Mouse (Mus musculus) intestine, embryonic 14.5 days (tissue): ENCODE results near the gene Nos1ap. TPM values are rescaled to one million over a fixed set of nuclear protein-coding genes. Genes with fewer than 3 reads are reported as not detected.

Experiments
- ATAC-seq: fragments of 200-750 bp; cut with Nextera tagmentation; replicated peaks from 2 replicates; pipeline ENCODE4 v1.8.0; 2017; ENCODE audit warnings: low read depth, moderate number of reproducible peaks, moderate TSS enrichment, moderate library complexity; ENCODE audit not compliant: low FRiP score, low TSS enrichment
- DNase-seq: peaks from one replicate; pipeline ENCODE4 v3.0.0-alpha.2; 2018; ENCODE audit warnings: low spot score
- H3K27ac ChIP-seq: fragments of 300-500 bp; sonication (generic); 2 replicates; pipeline ENCODE4 v1.5.1; 2014; ENCODE audit warnings: low read depth, mild to moderate bottlenecking, control low read depth
- H3K27me3 ChIP-seq: fragments of 300-500 bp; sonication (generic); replicated peaks from 2 replicates; pipeline ENCODE4 v1.6.1; 2014; ENCODE audit warnings: low read length, control low read depth; ENCODE audit not compliant: control insufficient read depth, insufficient read depth
- H3K36me3 ChIP-seq: fragments of 300-500 bp; sonication (generic); 2 replicates; pipeline ENCODE4 v1.6.1; 2014; ENCODE audit warnings: low read length, control low read depth; ENCODE audit not compliant: control insufficient read depth, insufficient read depth
- H3K4me1 ChIP-seq: fragments of 300-500 bp; sonication (generic); replicated peaks from 2 replicates; pipeline ENCODE4 v1.6.1; 2014; ENCODE audit warnings: low read length, control low read depth, mixed read lengths; ENCODE audit not compliant: control insufficient read depth, insufficient read depth
- H3K4me2 ChIP-seq: fragments of 300-500 bp; sonication (generic); 2 replicates; pipeline ENCODE4 v1.6.1; 2014; ENCODE audit warnings: low read length
- H3K4me3 ChIP-seq: fragments of 300-500 bp; sonication (generic); 2 replicates; pipeline ENCODE4 v1.5.1; 2014; ENCODE audit warnings: low read depth, low read length, control low read depth, mixed read lengths
- H3K9ac ChIP-seq: fragments of 300-500 bp; sonication (generic); 2 replicates; pipeline ENCODE4 v1.6.1; 2014; ENCODE audit warnings: mild to moderate bottlenecking, low read length
- H3K9me3 ChIP-seq: fragments of 300-500 bp; sonication (generic); 2 replicates; pipeline ENCODE4 v1.6.1; 2016; ENCODE audit warnings: low read length, control low read depth; ENCODE audit not compliant: control insufficient read depth
- WGBS: fragments of 180-500 bp; shearing (Covaris S2); extraction: QIAGEN DNeasy Blood & Tissue Kit; methylation state at CpG from one replicate; pipeline ENCODE4 v1.1.7; 2014; 5-methylcytosine and 5-hydroxymethylcytosine counted together
- polyA plus RNA-seq: library from polyadenylated mRNA; unstranded; fragments of >200 nt; fragmentation: Nextera tagmentation; extraction: Ambion mirVana; gene quantifications from 2 replicates; pipeline ENCODE4 v1.2.1, GENCODE M21; 2014

Gene Nos1ap
- polyA plus RNA-seq, 1 experiment from 2014 or later: 12.1 TPM

- H3K36me3 ChIP-seq: no peaks in the 10 kb centered on the region
- no peaks in the 10 kb centered on the region for H3K9me3 ChIP-seq
- no peak overlapping the region for H3K27ac ChIP-seq
- 72% methylated on average over 4 of the region's 4 CpGs for WGBS
- no peak overlapping the region for H3K9ac ChIP-seq
- no peaks in the 10 kb centered on the region for H3K27me3 ChIP-seq
- no peak for ATAC-seq
- H3K4me1 ChIP-seq: no peaks in the 10 kb centered on the region
- H3K4me3 ChIP-seq: no peak overlapping the region
- no peak overlapping the region for H3K4me2 ChIP-seq
- DNase-seq: no peak
Observed at GRCm38 (mm10) chr1:170371191-170371792, 218.4 kb downstream of the Nos1ap start.

- no peak overlapping the region for H3K4me3 ChIP-seq
- no peak overlapping the region for H3K27ac ChIP-seq
- no peak for DNase-seq
- no peak overlapping the region for H3K4me2 ChIP-seq
- H3K9ac ChIP-seq: no peak overlapping the region
- H3K9me3 ChIP-seq: no peaks in the 10 kb centered on the region
- ATAC-seq: no peak
- 86% methylated on average over 7 of the region's 7 CpGs for WGBS
- no peaks in the 10 kb centered on the region for H3K27me3 ChIP-seq
- no peaks in the 10 kb centered on the region for H3K36me3 ChIP-seq
- no peaks in the 10 kb centered on the region for H3K4me1 ChIP-seq
Observed at GRCm38 (mm10) chr1:170368864-170369263, 220.8 kb downstream of the Nos1ap start.

- Histone ChIP-seq H3K27me3 (no peaks in the 10 kb centered on the region), H3K4me2 (no peak overlapping the region), H3K9ac (no peak overlapping the region), H3K27ac (no peak overlapping the region), H3K9me3 (no peaks in the 10 kb centered on the region), H3K36me3 (no peaks in the 10 kb centered on the region), H3K4me3 (no peak overlapping the region), H3K4me1 (no peaks in the 10 kb centered on the region)
- DNase-seq: no peak
- WGBS: 79% methylated on average over 7 of the region's 7 CpGs
- no peak for ATAC-seq
Observed at GRCm38 (mm10) chr1:170366981-170367700, 222.5 kb downstream of the Nos1ap start.

- no peaks in the 10 kb centered on the region for H3K36me3 ChIP-seq
- H3K4me2 ChIP-seq: no peak overlapping the region
- ATAC-seq: no peak
- no peaks in the 10 kb centered on the region for H3K27me3 ChIP-seq
- H3K4me3 ChIP-seq: no peak overlapping the region
- no peak overlapping the region for H3K27ac ChIP-seq
- peaks cover 8% of the 10 kb centered on the region; the same call in 1 of the 2 replicates for H3K4me1 ChIP-seq
- DNase-seq: no peak
- H3K9ac ChIP-seq: no peak overlapping the region
- 84% methylated on average over 3 of the region's 3 CpGs for WGBS
- H3K9me3 ChIP-seq: no peaks in the 10 kb centered on the region
Observed at GRCm38 (mm10) chr1:170363746-170364145, 225.9 kb downstream of the Nos1ap start.

- DNase-seq (no peak), ATAC-seq (no peak)
- no peaks in the 10 kb centered on the region for H3K36me3 ChIP-seq
- no peak overlapping the region for H3K4me2 ChIP-seq
- no peaks in the 10 kb centered on the region for H3K27me3 ChIP-seq
- WGBS: 34% methylated on average over 10 of the region's 10 CpGs
- peaks cover 8% of the 10 kb centered on the region; the same call in 1 of the 2 replicates for H3K4me1 ChIP-seq
- H3K27ac ChIP-seq: no peak overlapping the region
- H3K9ac ChIP-seq: no peak overlapping the region
- no peaks in the 10 kb centered on the region for H3K9me3 ChIP-seq
- H3K4me3 ChIP-seq: no peak overlapping the region
Observed at GRCm38 (mm10) chr1:170360183-170360915, 229.3 kb downstream of the Nos1ap start.

GRCm38 (mm10) chr1:170353335-170353734 lies 236.3 kb downstream of the Nos1ap start:
- Histone ChIP-seq H3K4me2 (no peak overlapping the region), H3K4me3 (no peak overlapping the region), H3K27me3 (no peaks in the 10 kb centered on the region), H3K4me1 (no peaks in the 10 kb centered on the region), H3K9ac (no peak overlapping the region), H3K9me3 (no peaks in the 10 kb centered on the region), H3K27ac (no peak overlapping the region), H3K36me3 (no peaks in the 10 kb centered on the region)
- ATAC-seq: no peak
- DNase-seq: no peak
- 68% methylated on average over 3 of the region's 3 CpGs for WGBS

GRCm38 (mm10) chr1:170351080-170351479 lies 238.6 kb downstream of the Nos1ap start:
- no peak overlapping the region for H3K4me2 ChIP-seq
- no peaks in the 10 kb centered on the region for H3K9me3 ChIP-seq
- DNase-seq: no peak
- no peak overlapping the region for H3K9ac ChIP-seq
- H3K36me3 ChIP-seq: no peaks in the 10 kb centered on the region
- H3K4me1 ChIP-seq: no peaks in the 10 kb centered on the region
- H3K27ac ChIP-seq: no peak overlapping the region
- no peaks in the 10 kb centered on the region for H3K27me3 ChIP-seq
- no peak for ATAC-seq
- no peak overlapping the region for H3K4me3 ChIP-seq

GRCm38 (mm10) chr1:170346266-170346665 lies 243.4 kb downstream of the Nos1ap start:
- 60% methylated on average over 3 of the region's 3 CpGs for WGBS
- no peak overlapping the region for H3K4me2 ChIP-seq
- no peak overlapping the region for H3K27ac ChIP-seq
- H3K27me3 ChIP-seq: no peaks in the 10 kb centered on the region
- no peaks in the 10 kb centered on the region for H3K9me3 ChIP-seq
- no peaks in the 10 kb centered on the region for H3K36me3 ChIP-seq
- no peaks in the 10 kb centered on the region for H3K4me1 ChIP-seq
- DNase-seq (no peak), ATAC-seq (no peak)
- H3K9ac ChIP-seq: no peak overlapping the region
- no peak overlapping the region for H3K4me3 ChIP-seq
